Mouse (Mus musculus) megakaryocyte, embryonic 14.5 days (primary cell): ENCODE measurements around the gene E330034G19Rik.

ENCODE experiments used
- FLI1 ChIP-seq: IDR thresholded peaks from 2 replicates; pipeline ENCODE4 v1.6.1; 2012; ENCODE audit warnings: low read length, inconsistent platforms, mixed read lengths
- GATA1 ChIP-seq: IDR thresholded peaks from 3 replicates; pipeline ENCODE4 v1.6.1; 2012; ENCODE audit warnings: mixed read lengths, low read length, inconsistent platforms, borderline replicate concordance

GRCm38 (mm10) chr14:24306667-24307066 lies 13.7 kb downstream of the E330034G19Rik start:
- TF ChIP-seq FLI1 (no peak), GATA1 (no peak)
